Mouse (Mus musculus): ENCODE measurements around the gene Cdpf1. TPM values are rescaled to one million over a fixed set of nuclear protein-coding genes. Genes with fewer than 3 reads are reported as not detected.

Gene Cdpf1
- 39.5 TPM for polyA plus RNA-seq (2017; shearing (Covaris generic))

DNA sequence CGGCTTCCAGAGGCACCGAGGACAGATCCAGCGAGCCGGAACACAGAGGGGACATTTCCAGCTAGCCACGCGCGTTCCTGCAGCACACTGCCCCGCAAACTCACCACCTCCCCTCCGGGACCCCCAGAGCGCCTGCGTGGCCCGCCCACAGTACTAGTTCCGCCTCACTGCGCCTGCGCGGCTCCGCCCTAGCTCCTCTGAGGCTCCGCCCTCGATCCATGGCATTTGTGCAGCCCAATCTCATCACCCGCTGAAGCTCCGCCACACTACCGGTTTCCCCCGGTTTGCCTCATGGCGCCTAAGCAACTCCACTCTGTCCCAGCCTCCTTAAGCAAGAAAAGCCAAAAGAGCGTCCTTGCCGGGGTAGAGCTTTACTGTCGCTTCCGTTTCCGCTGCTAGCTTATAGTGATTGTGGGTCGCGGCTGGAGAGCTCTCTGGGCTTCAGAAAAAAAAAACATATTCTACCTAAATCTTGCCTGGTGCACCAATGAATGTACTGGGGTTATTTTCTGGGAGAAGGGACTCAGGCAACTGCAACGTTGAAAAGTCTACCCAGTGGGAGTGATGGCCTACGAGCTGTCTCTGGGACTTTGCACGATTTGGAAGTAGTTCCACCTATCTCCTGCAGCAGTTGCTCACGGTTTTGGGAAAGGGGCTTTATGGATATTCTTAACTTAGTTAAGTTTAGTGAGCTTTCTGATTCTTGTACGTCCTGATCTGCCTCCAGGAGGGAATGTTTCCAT is at the start of gene Cdpf1:
Gene Cdpf1 (minus strand): TSS at position 163 of the 743 bp plus-strand sequence.

GRCm38 (mm10) chr15:85859490-85860031 is 48.1 kb upstream of the Cdpf1 start, which contains the start of gene Gtse1:
TSS of gene Gtse1 (plus strand) at chr15:85859745.

GRCm38 (mm10) chr15:85831954-85832590 is 20.6 kb upstream of the Cdpf1 start, which contains the start of gene Ttc38:
TSS of gene Ttc38 (plus strand) at chr15:85832306.

DNA sequence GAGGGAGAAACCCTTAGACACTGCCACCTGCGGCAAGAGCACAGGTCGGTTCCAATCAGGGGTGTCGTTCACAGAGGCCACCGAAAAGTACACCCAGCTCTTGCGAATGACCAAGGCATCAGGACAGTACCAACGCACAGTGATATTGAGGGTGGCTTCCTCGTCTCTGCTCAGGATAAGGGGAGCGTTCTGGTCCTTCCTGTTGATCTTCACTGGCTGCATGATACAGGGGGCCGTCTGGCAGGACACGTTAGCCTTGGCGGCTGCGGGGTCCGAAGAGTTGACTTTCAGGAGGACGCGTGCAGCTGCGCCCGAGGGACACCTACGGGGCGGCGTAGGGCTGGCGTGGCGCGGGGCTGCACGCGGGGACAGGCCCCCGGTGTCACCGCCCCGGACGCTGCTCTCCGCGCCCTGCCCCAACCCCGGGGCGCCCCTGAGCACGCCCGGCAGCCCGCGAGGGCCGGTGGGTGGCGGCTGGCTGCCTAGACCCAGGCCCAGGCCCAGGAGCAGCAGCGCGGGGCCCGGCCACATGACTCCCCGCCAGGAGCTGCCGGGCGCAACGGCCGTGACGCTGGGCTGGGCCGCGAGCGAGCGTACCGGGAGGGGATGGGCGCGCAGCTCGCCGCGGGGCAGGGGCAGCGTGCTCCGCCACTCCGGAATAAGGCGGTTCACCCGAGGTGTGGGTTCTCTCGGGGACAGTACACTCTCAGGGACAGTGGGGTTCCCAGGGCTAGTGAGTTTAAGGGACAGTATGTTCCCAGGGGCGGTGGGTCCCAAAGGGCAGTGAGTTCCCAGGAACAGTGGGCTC is 9.9 kb upstream of the Cdpf1 start, which contains the start of gene Pkdrej:
Gene Pkdrej (minus strand): TSS at position 532 of the 808 bp plus-strand sequence.

Other genes starting within 250 kb of the Cdpf1 start
- not detected for gene Wnt7b, start 229.2 kb downstream of the Cdpf1 start, polyA plus RNA-seq (2017; shearing (Covaris generic))
- not detected for gene Ppara, start 76.7 kb downstream of the Cdpf1 start, polyA plus RNA-seq (2017; shearing (Covaris generic))
- not detected for gene Pkdrej, start 10.0 kb upstream of the Cdpf1 start, polyA plus RNA-seq (2017; shearing (Covaris generic))
- gene Ttc38, start 20.6 kb upstream of the Cdpf1 start, polyA plus RNA-seq (2017; shearing (Covaris generic)), result 20.7 TPM
- 3.8 TPM for gene Gtse1, start 48.0 kb upstream of the Cdpf1 start, polyA plus RNA-seq (2017; shearing (Covaris generic))
- 51.0 TPM for gene Trmu, start 67.6 kb upstream of the Cdpf1 start, polyA plus RNA-seq (2017; shearing (Covaris generic))
- gene Celsr1, start 222.1 kb upstream of the Cdpf1 start, polyA plus RNA-seq (2017; shearing (Covaris generic)), result 9.8 TPM
- 125 TPM for gene Gramd4, start 246.0 kb upstream of the Cdpf1 start, polyA plus RNA-seq (2017; shearing (Covaris generic))